Mouse (Mus musculus) intestine, embryonic 16.5 days (tissue): ENCODE measurements around the gene Fto. TPM values are rescaled to one million over a fixed set of nuclear protein-coding genes. Genes with fewer than 3 reads are reported as not detected.

Experiments
- ATAC-seq: fragments of 200-750 bp; cut with Nextera tagmentation; 2 replicates; pipeline ENCODE4 v1.8.0; 2017; ENCODE audit warnings: moderate TSS enrichment, moderate library complexity
- H3K27ac ChIP-seq: fragments of 300-500 bp; sonication (generic); 2 replicates; pipeline ENCODE4 v1.5.1; 2014; ENCODE audit warnings: mild to moderate bottlenecking, low read length
- H3K27me3 ChIP-seq: fragments of 300-500 bp; sonication (generic); replicated peaks from 2 replicates; pipeline ENCODE4 v1.6.1; 2014; ENCODE audit warnings: low read length, control low read depth, mixed read lengths; ENCODE audit not compliant: control insufficient read depth, insufficient read depth
- H3K36me3 ChIP-seq: fragments of 300-500 bp; sonication (generic); 2 replicates; pipeline ENCODE4 v1.6.1; 2014; ENCODE audit warnings: low read length, control low read depth; ENCODE audit not compliant: control insufficient read depth, insufficient read depth
- H3K4me1 ChIP-seq: fragments of 300-500 bp; sonication (generic); 2 replicates; pipeline ENCODE4 v1.6.1; 2014; ENCODE audit warnings: low read length, control low read depth, mixed read lengths; ENCODE audit not compliant: control insufficient read depth, insufficient read depth
- H3K4me2 ChIP-seq: fragments of 300-500 bp; sonication (generic); 2 replicates; pipeline ENCODE4 v1.6.1; 2014; ENCODE audit warnings: low read depth, low read length, control low read depth
- H3K4me3 ChIP-seq: fragments of 300-500 bp; sonication (generic); 2 replicates; pipeline ENCODE4 v1.5.1; 2014; ENCODE audit warnings: mild to moderate bottlenecking, low read length
- H3K9ac ChIP-seq: fragments of 300-500 bp; sonication (generic); 2 replicates; pipeline ENCODE4 v1.6.1; 2014; ENCODE audit warnings: low read depth, low read length
- H3K9me3 ChIP-seq: fragments of 300-500 bp; sonication (generic); 2 replicates; pipeline ENCODE4 v1.6.1; 2016; ENCODE audit warnings: low read length, control low read depth; ENCODE audit not compliant: control insufficient read depth
- WGBS: fragments of 180-500 bp; shearing (Covaris S2); extraction: QIAGEN DNeasy Blood & Tissue Kit; methylation state at CpG from one replicate; pipeline ENCODE4 v1.1.7; 2014; 5-methylcytosine and 5-hydroxymethylcytosine counted together
- polyA plus RNA-seq: library from polyadenylated mRNA; unstranded; fragments of >200 nt; fragmentation: Nextera tagmentation; extraction: Ambion mirVana; gene quantifications from 2 replicates; pipeline ENCODE4 v1.2.1, GENCODE M21; 2015

The Fto gene
- polyA plus RNA-seq, 1 experiment from 2014 or later, result 58.1 TPM

DNA sequence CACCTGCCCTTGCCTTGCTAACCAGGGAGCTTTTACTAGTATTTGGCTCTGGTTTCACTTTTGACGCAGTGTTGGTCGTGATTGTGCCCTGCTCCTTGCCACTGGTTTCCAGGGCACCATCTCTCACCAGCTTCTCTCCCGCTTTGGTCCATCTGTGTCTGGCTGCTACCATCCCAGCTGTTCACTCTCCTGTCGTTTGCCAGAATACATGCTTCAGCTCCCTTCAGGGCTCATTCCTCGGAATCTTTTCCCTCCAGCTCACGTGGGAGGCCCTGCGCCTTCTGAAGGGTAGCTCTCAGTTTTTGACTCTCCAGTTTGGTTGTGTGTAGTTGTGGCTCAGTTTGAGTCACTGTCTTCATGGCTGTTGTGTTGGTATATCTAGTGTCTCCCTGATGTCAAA lies 37.3 kb downstream of the Fto start:
- no peak for ATAC-seq
- 52% methylated on average over 7 of the region's 7 CpGs for WGBS
- H3K9me3 ChIP-seq, result no peaks in the 10 kb centered on the region
- no peaks in the 10 kb centered on the region for H3K36me3 ChIP-seq
- H3K27me3 ChIP-seq, result no peaks in the 10 kb centered on the region
- no peak overlapping the region for H3K27ac ChIP-seq
- H3K9ac ChIP-seq, result no peak overlapping the region
- peaks cover 8% of the 10 kb centered on the region; the same call in 1 of the 2 replicates for H3K4me1 ChIP-seq
- H3K4me2 ChIP-seq, result no peak overlapping the region
- H3K4me3 ChIP-seq, result no peak overlapping the region

DNA sequence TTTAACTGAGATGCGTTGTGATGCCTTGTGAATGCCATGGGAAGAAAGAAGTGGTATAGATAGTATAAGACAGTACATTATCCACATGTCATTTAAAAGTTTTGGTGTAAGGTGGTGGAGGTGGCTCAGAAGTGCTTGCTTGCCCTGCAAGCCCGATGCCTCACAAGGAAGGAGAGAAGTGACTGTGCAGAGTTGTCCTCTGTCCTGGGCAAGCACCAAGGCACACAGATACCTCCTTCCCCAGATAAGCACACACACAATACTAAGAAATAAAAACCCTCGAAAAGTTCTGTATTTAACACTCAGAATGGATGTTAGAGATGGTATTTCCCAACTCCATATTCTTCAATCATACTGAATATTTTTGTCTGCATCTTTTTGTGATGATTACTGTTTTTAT lies 39.3 kb downstream of the Fto start:
- Histone ChIP-seq H3K27me3 (no peaks in the 10 kb centered on the region), H3K36me3 (no peaks in the 10 kb centered on the region), H3K9ac (no peak overlapping the region), H3K4me2 (no peak overlapping the region), H3K9me3 (no peaks in the 10 kb centered on the region), H3K27ac (no peak overlapping the region), H3K4me1 (0 out of 2 replicates have a peak, but pooled peaks cover 3% of the 10 kb centered on the region), H3K4me3 (no peak overlapping the region)
- no peak for ATAC-seq
- 91% methylated on average over 3 of the region's 3 CpGs for WGBS

DNA sequence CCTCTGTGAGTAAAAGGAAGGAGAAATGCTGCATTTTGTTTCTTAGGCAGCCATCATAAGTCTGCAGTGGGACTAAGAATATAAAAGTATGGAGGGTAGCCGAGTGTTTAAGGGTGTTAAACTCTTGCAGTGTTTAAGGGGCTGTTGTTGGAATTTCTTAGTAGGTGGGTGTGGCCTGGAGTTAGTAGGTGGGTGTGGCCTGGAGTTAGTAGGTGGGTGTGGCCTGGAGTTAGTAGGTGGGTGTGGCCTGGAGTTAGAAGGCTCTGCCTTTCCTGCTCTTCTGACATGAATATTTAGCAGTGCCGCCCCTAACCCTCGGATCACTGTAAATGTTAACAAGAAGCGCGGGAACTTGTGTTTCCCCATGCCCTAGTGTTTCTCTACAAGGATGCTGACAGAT lies 39.7 kb downstream of the Fto start:
- Histone ChIP-seq H3K36me3 (no peaks in the 10 kb centered on the region), H3K4me2 (no peak overlapping the region), H3K4me3 (no peak overlapping the region), H3K9me3 (no peaks in the 10 kb centered on the region), H3K27me3 (no peaks in the 10 kb centered on the region), H3K4me1 (0 out of 2 replicates have a peak, but pooled peaks cover 3% of the 10 kb centered on the region), H3K27ac (no peak overlapping the region), H3K9ac (no peak overlapping the region)
- WGBS, result 75% methylated on average over 5 of the region's 5 CpGs
- ATAC-seq, result 0 out of 2 replicates have a peak, but pooled peaks have one; percentile 16

DNA sequence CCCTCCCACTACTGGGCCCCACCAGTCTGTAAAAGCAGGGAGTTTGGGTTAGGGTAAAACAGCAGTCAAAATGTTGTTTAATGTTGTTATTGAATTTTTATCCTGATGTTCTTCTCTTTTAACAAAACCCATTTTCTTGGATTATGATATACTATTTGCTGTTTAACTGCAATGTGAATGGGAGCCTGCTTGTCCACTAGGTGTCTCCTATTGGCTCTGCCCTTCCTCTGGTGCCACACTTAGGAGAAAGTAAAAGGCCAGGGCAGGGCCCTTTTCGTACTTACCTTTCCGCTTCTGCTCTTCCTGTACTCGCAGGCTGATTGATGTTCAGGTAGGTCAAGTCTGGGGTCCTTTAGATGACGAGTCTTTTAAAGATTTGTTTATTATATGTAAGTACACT lies 40.6 kb downstream of the Fto start:
- Histone ChIP-seq H3K4me2 (no peak overlapping the region), H3K4me1 (0 out of 2 replicates have a peak, but pooled peaks cover 3% of the 10 kb centered on the region), H3K9ac (no peak overlapping the region), H3K27ac (no peak overlapping the region), H3K27me3 (no peaks in the 10 kb centered on the region), H3K9me3 (no peaks in the 10 kb centered on the region), H3K36me3 (no peaks in the 10 kb centered on the region), H3K4me3 (no peak overlapping the region)
- 85% methylated on average over 4 of the region's 4 CpGs for WGBS
- no peak for ATAC-seq

DNA sequence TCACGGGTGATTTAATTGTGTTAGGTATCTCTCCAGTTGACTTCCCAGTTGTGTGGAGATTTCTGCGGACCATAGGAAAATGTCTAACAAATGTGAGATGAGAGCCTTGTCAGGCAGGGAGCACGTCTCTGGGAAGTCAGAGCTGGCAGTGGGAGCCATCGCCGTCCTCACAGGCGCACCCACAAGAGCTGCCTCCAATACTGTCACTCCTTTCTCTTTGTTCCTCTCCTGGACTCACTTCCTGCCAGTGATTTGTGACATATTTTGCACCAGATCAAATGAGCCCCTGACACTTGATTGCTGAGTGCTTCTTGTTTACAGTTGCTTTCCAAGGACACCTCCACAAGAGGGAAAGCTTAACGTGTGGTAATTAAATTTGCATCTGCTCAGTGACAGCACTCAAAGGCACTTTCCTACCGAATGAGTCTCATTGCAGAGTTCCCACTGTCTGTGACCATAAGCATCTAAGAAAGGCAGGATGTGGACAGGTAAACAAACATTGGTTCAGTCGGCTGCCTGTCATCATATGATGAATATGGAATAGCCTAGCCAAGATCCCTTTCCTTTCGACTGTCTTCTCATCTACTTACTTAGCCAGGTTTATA lies 42.1 kb downstream of the Fto start:
- H3K4me1 ChIP-seq, result 0 out of 2 replicates have a peak, but pooled peaks cover 3% of the 10 kb centered on the region
- no peaks in the 10 kb centered on the region for H3K9me3 ChIP-seq
- no peak overlapping the region for H3K4me3 ChIP-seq
- no peak overlapping the region for H3K4me2 ChIP-seq
- H3K36me3 ChIP-seq, result no peaks in the 10 kb centered on the region
- 47% methylated on average over 10 of the region's 10 CpGs for WGBS
- H3K9ac ChIP-seq, result no peak overlapping the region
- ATAC-seq, result no peak
- no peaks in the 10 kb centered on the region for H3K27me3 ChIP-seq
- H3K27ac ChIP-seq, result no peak overlapping the region

DNA sequence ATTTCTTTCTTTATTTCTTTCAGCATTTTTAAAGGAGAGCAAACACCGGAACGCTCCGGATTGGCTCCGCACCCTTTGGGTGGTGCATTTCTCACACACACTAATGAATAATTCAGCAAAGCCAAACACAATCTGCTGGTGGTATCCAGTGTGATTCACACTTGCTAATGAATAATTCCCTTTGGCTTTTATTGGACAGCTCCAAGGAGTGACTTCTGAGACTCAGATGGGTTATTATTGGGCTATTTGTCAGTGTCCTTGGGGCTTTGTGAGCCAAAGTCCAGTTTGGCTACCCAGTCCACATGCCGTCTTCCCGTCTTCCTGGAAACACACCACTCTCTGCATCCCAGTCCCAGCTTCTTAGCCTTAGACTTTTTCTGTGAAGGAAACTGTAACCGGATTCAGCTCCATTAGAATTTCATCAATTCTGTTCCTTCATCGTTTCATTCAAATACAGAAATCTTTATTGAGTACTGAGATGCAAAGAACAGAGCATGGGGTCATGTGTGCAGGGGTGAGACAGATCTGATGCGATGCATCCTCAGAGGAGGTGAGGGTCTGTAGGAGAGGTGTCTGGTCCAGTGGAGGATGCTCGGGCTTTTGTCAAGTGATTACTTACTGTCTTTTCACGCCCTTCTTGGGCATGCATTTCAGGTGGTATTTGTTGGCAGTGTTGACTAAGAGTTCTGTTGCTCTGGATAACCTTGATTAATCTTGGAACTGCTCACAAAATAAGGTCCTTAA lies 42.8 kb downstream of the Fto start:
- Histone ChIP-seq H3K36me3 (no peaks in the 10 kb centered on the region), H3K4me3 (no peak overlapping the region), H3K4me2 (no peak overlapping the region), H3K27me3 (no peaks in the 10 kb centered on the region), H3K4me1 (no peaks in the 10 kb centered on the region), H3K9ac (no peak overlapping the region), H3K9me3 (no peaks in the 10 kb centered on the region), H3K27ac (no peak overlapping the region)
- WGBS, result 85% methylated on average over 11 of the region's 11 CpGs
- ATAC-seq, result no peak

DNA sequence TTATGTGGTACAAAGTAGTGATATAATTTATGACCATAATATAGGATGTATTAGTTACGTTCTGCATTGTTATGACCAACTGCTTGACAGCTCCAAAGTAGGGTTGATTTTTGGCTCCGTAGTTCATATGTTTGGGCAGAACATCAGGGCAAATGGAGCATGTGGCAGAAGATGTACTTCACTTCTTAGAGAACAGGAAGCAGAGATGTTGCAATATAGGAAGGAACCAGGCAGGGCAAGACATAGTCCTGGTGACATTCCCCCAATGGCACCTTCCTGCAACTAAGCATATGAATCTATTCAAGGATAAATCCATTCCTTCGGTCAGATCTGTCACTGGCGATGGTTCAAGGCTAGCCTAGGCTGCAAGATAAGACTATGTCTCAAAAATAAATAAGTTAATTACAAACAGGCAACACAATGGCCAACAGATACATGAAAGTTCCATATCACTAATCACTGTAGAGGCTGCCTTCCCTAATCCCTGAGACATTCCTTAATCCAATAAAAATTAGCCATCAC lies 44.2 kb downstream of the Fto start:
- ATAC-seq, result no peak
- no peak overlapping the region for H3K4me3 ChIP-seq
- no peak overlapping the region for H3K9ac ChIP-seq
- no peaks in the 10 kb centered on the region for H3K4me1 ChIP-seq
- WGBS, result 89% methylated on average over 4 of the region's 4 CpGs
- H3K27me3 ChIP-seq, result no peaks in the 10 kb centered on the region
- no peaks in the 10 kb centered on the region for H3K9me3 ChIP-seq
- no peak overlapping the region for H3K4me2 ChIP-seq
- H3K36me3 ChIP-seq, result no peaks in the 10 kb centered on the region
- no peak overlapping the region for H3K27ac ChIP-seq

DNA sequence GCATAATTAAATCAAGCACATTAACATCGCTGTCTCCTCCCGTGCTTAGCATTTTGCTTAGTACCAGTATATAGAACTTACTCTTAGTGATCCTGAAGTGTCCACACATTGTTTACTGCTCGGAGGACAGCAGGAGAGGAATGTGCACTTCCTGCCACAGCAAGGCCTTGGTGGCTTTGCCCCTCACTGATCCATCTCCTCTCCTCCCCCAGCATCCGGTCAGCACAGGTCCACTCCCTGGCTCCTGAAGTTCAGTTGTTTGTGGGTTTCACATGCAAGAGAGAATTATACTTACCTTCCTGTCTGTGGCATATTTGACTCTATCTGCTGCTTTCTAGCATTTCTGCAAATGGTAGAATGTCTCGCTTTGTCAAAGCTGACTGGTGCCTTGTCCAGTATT lies 44.7 kb downstream of the Fto start:
- Histone ChIP-seq H3K9me3 (no peaks in the 10 kb centered on the region), H3K27ac (no peak overlapping the region), H3K4me2 (no peak overlapping the region), H3K9ac (no peak overlapping the region), H3K4me1 (no peaks in the 10 kb centered on the region), H3K27me3 (no peaks in the 10 kb centered on the region), H3K4me3 (no peak overlapping the region), H3K36me3 (no peaks in the 10 kb centered on the region)
- no peak for ATAC-seq
- WGBS, result 75% methylated on average over 5 of the region's 5 CpGs

DNA sequence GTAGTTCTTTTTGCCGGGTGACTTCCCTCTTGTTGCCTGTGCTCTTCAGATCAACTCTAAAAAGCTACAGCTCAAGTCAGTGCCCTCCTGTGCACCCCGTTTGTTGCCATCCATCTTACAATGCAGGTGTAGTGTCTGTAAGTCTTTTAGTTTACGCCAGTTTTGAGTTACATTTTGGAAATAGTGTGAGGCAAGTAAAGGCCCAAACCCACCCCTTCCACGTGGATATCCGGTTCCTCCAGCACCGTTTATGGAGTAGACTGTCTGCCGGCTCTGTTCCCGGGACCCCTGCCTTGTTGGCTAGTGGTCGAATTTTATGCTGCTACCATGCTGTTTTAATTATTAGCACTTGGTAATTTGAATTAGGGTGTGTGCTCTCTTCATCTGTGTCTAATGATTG lies 46.2 kb downstream of the Fto start:
- Histone ChIP-seq H3K9me3 (no peaks in the 10 kb centered on the region), H3K27ac (no peak overlapping the region), H3K4me1 (no peaks in the 10 kb centered on the region), H3K27me3 (no peaks in the 10 kb centered on the region), H3K4me3 (no peak overlapping the region), H3K9ac (no peak overlapping the region), H3K36me3 (no peaks in the 10 kb centered on the region), H3K4me2 (no peak overlapping the region)
- WGBS, result 84% methylated on average over 9 of the region's 9 CpGs
- ATAC-seq, result no peak
